25 mouse cellular contexts compared by ENCODE assay signal in the genomic region with DNA sequence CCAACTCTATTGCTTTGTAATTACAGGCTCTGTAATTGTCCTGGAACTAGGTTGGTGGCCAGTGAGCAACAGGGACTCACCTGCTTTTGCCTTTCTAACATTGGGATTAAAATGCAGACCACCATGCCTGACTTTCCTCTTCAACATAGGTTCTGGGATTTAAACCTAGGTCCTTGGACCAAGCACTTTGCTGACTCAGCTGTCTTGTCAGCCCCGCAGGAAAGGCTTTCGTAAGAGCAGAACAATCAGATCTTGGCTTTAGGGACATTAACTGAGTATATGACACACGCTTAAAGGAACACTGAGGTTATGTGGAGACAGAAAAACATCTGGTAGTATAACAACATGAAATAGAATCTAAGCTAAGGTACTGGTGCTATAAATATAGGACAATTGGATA. TPM values are rescaled to one million over a fixed set of nuclear protein-coding genes. Genes with fewer than 3 reads are reported as not detected.
"Had no signal": no experiment of that assay in that cellular context is flagged by ENCODE, and none has a peak within 500 bp of the region (broad histone marks: within the 10 kb centered on the region; RNA-seq: fewer than 3 reads in every experiment).

No protein-coding gene starts in this region.

- H3K27ac ChIP-seq: gastrocnemius, adult 2 months; heart, embryonic 10.5 days; hindbrain, embryonic 10.5 days; hindbrain, embryonic 12.5 days; hindbrain, embryonic 14.5 days; intestine, embryonic 15.5 days; layer of hippocampus, adult 2 months; left cerebral cortex, adult 2 months; limb, embryonic 13.5 days; limb, embryonic 15.5 days; liver, embryonic 12.5 days; liver, embryonic 14.5 days had no signal

- H3K9ac ChIP-seq: heart, embryonic 12.5 days; hindbrain, embryonic 12.5 days; hindbrain, embryonic 14.5 days; intestine, embryonic 15.5 days; limb, embryonic 13.5 days; limb, embryonic 15.5 days; liver, embryonic 12.5 days; liver, embryonic 14.5 days had no signal

- H3K4me3 ChIP-seq: gastrocnemius, adult 2 months; heart, embryonic 10.5 days; heart, embryonic 12.5 days; hindbrain, embryonic 10.5 days; hindbrain, embryonic 12.5 days; intestine, embryonic 15.5 days; layer of hippocampus, adult 2 months; left cerebral cortex, adult 2 months; limb, embryonic 13.5 days; limb, embryonic 15.5 days; liver, embryonic 12.5 days had no signal

- H3K27me3 ChIP-seq: heart, embryonic 12.5 days; hindbrain, embryonic 12.5 days; intestine, embryonic 15.5 days; limb, embryonic 13.5 days; limb, embryonic 15.5 days; liver, embryonic 12.5 days had no signal

- H3K4me1 ChIP-seq: hindbrain, embryonic 10.5 days; hindbrain, embryonic 12.5 days; intestine, embryonic 15.5 days; limb, embryonic 13.5 days; limb, embryonic 15.5 days; liver, embryonic 12.5 days had no signal

- H3K36me3 ChIP-seq: heart, embryonic 10.5 days; heart, embryonic 12.5 days; hindbrain, embryonic 10.5 days; hindbrain, embryonic 12.5 days; intestine, embryonic 15.5 days; limb, embryonic 13.5 days; limb, embryonic 15.5 days; liver, embryonic 12.5 days had no signal

- H3K4me2 ChIP-seq: heart, embryonic 12.5 days; hindbrain, embryonic 12.5 days; hindbrain, embryonic 14.5 days; intestine, embryonic 15.5 days; limb, embryonic 13.5 days; limb, embryonic 15.5 days; liver, embryonic 12.5 days had no signal

- H3K9me3 ChIP-seq: heart, embryonic 10.5 days; heart, embryonic 12.5 days; hindbrain, embryonic 10.5 days; hindbrain, embryonic 12.5 days; intestine, embryonic 15.5 days; limb, embryonic 13.5 days; limb, embryonic 15.5 days; liver, embryonic 12.5 days had no signal

- DNase-seq: gastrocnemius, adult 2 months; gastrocnemius, postnatal 10 days; gastrocnemius, postnatal 25 days; heart, postnatal 10 days; heart, postnatal 4 days; kidney, adult 18-20 months; kidney, adult 8-10 months; kidney, postnatal 10 days; kidney, postnatal 25 days; kidney, postnatal 4 days; left cerebral cortex, postnatal 4 days had no signal

RNA-seq across cellular contexts. Expression of gene Gm20503, which starts 54.9 kb away (rescaled TPM):
- total RNA-seq: granulocyte monocyte progenitor cell, adult 5-6 weeks had no signal
- polyA plus RNA-seq: inflammation-experienced regulatory T-cells, adult 6 months had no signal
